Mouse (Mus musculus): ENCODE results near the gene Arid1a.
"Not testable (repeated sequence)": the region's sequence is repeated elsewhere in the genome, so short reads cannot be mapped to it uniquely, and the experiment has no call there.

Gene Arid1a

DNA sequence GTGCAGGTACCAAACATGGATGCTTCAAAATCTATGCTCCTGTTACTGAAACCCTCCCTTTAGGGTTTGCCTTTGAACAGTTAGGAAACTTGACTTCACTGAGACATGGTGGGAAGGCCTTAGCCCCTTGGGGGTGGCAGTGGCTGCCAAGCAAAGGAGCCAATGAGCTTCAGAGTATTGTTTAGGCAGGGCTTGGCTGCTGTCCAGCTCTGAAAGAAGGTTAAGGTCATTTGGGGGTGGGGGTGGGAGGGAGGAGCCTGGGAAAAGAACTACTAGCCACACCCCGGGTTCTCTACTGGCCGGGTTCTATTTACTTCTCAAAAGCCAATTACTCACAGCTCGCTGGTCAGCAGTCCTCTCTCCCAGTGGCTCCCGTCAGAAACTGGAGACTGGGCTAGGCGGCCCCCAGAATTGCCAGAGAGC is 81.0 kb downstream of the Arid1a start:
- DNase-seq (ENCODE audit: low read depth, low spot score), result no peak

DNA sequence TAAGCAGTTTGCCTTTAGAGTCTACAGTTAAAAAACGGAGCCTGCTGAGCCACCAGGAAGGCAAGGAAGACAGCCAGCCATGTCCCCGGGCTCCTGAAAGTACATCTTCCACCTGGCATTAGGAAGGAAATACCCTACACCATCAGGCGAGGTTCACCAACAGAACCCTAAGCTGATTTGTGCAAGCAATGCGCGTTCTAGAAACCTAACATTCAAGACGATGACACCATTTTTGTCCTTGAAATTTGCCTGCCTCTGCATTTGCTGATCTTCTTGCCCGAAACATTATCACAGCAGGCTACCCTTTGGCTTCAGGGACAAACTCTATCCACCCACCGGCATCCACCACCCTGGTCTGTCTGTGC is 82.3 kb downstream of the Arid1a start:
- no peak for DNase-seq (ENCODE audit: low read depth, low spot score)

DNA sequence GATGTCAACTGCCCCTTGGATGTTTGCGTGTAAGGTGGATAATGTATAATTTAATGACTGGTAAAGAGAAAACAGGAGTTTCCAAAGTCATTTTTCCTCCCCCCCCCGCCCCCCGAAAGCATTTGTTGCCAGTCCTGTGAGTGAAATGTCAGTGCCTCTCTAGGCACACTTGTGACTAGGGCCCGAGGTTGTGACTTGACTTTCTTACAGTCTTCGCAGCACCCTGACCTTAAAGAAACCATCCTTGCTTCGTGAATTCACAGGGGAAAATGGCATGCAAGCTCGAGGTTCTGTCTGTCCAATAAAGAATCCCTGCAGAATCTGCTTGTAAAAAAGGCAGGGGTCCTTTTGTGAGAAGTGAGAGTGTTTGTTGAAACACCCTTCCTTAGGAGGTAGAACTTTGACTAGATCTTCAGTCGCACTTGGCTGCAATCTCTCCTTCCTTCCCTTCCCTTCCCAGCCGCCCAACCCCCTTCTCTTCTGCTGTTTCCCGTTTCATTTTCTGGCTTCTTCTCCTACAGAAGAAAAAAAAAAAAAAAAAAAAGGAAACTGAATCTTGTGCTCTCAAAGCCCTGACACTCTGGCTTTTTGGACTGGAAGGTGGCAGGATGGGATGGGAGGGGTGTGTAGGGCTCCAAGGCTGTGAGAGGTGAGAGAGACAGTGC is 82.8 kb downstream of the Arid1a start:
- no peak for DNase-seq (ENCODE audit: low read depth, low spot score)

DNA sequence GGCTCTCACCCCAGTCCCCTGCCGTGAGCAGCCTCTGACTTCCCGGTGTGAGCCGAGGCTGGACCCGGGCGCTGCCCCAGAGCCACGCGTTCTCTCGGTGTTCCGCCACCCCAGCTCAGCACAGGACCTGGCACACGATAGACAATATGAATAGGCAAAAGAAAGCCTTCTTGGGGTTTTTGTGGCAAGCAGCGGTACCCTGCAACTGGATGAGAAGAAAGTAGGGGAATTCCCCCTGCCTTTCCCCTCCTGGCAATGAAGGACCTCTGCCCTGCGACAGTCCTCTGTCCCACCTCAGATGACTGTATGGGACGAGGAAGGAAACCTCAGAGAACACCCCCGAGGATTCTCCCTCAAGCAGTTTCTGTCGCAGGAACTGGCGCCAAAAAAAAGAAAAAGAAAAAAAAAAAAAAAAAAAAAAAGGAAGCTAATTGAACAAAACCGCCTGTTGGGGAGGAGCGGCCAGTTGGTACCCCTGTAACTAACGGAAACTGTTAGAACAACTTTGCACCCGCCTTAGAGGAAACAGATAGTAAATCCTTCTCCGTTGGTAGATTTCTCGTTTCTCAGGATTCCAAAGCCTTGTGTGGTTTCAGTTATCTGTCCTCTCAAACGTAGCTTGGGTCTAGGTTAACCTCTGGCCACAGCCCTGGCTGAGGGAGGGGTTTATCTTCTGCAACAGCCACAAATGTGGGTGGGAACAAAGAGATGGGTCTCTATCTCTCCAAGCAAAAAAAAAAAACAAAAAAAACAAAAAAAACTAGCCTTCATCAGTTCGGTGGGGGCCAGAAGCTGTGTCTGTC is 83.5 kb downstream of the Arid1a start:
- DNase-seq (ENCODE audit: low read depth, low spot score), result no peak

DNA sequence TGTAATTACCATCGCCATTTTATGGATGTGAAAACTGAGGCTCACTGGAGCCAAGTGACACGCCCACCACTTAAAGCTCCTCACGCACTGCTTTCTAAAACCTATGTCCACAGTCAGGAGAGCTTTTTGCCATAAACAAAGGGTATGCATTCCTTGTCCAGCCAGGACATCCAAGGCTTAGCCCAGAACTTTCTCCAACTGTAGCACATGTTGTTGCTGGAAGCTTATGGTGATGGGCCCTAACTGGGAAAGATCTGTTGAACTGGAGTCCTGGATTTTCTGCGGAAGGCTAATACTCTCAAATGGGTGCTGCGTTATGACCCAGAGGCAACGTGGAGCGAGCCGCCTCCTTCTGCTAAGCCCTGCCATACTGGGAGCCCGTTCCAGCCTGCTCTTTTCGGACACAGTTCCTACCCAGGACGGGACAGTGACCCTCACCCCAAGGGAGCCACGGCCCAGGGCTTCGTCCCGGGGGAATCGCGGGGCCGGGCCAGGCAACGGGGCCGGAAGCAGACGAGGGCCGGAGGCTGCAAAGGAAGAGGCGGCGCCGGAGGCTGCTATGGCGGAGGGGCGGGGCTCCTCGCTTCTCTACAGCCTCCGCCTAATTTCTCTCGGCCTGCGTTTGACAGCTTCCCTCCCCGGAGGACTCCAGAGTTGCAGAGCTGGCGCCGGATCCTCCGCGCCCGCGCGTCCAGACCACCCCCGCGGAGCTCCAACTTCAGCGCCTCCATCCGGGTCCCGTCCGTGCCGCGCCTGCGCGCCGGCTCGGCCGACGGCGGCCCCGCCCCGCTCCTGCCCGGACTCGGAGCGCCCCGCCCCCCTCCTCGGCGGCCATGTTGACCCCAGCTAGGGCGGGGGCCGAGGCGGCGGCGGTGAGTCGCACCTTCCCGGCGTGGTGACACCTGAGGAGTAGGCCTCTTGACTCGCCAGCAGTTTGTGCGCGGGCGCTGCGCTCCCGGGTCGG is 84.4 kb downstream of the Arid1a start, which contains the start of gene Pigv:
TSS of gene Pigv (minus strand) at position 767 of the 964 bp plus-strand sequence.
- DNase-seq (ENCODE audit: low read depth, low spot score), result peak; percentile 86

DNA sequence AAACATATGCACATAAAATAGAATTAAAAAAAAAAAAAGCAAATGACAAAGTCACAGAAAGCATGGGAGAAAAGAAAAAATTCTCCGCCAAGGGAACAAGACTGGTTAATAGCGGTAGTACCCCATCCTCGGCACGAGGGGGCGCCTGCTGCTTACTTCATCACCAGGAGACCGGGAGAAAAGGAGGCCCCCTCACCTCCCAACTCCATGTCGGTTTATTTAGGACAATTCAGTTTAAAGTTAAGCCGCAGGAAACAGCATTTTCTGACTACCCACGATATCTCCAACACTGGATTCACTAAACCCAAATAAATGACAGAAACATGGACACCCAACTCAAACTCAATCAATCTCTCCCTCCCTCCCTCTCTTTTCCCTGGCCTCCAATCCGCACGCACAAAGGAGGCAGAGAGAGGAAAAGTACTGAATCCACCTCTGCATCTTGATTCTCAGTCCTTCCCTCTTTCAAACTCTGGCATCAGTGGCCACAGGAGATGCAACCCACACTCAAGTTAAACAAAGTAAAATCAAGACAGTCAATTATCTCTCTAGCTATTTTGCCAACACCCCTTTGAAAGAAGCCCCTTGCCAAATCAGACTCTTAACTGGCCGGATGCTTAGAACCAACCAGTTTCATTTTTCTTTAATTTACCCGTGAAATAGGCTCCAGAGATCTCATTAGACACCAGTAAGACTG is 85.2 kb downstream of the Arid1a start:
- DNase-seq (ENCODE audit: low read depth, low spot score), result peak; percentile 65

DNA sequence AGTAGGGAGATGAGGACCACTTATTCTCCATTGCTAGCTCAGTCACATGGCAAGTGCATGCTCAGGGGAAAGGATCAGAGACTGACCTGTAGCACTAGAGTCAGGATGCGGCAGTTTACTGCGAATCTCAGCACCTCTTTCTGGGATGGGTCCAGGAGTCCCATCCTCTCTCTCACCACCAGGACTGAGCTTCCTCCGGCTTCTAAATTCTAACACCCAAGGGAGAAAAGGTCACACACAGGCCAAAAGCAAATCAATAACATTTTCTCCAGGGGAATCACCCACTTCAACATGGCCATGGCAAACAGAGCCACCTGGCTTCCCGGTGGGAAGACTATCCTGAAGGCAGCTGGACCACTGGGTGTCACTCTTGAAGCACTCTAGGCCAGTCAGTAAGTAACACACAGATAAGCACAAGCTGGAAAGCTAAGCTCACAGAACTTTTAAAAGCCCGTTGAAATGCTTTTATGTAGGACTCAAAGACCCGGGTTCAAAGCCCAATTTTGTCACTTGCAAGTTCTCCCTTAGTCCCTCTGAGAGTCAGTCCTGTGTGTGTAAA is 86.8 kb downstream of the Arid1a start:
- no peak for DNase-seq (ENCODE audit: low read depth, low spot score)

DNA sequence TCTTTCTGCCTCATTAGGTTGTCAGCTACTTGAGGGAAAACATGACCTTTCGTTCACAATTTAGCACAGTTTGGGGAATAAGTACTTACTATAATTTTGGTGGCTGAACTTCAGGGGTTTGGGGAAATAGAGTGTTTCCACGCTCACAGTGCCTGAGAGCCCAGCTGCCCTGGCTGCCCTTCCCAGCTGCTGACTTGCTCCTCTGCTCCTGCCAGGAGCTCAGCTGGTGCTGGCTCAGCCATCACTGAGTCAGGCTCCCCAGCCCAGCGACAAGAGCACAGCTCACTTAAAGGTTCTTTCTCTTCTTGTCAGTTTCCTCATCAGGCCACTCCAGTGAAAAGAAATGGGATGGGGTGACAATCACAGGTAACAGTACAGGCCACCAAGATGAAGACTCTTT is 88.0 kb downstream of the Arid1a start:
- DNase-seq (ENCODE audit: low read depth, low spot score), result no peak

DNA sequence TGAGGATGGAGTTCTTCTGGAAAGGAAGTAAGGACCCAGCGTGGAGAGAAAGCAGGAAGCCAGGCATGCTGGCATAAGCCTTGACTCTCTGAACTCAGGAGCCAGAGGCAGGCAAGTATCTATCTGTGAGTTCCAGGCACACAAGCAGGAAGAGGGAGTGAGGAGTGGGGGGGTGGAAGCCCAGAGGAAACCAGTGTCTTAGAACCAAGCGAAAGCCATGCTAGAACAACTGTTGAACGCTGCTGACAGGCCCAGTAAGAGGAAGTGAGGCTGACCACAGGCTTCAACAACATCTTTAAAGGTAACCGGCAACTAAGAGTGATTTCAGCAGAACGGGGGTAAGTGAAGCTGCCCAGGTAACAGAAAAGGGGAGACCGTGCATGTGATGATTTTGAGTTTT is 90.4 kb downstream of the Arid1a start:
- DNase-seq (ENCODE audit: low read depth, low spot score), result no peak

DNA sequence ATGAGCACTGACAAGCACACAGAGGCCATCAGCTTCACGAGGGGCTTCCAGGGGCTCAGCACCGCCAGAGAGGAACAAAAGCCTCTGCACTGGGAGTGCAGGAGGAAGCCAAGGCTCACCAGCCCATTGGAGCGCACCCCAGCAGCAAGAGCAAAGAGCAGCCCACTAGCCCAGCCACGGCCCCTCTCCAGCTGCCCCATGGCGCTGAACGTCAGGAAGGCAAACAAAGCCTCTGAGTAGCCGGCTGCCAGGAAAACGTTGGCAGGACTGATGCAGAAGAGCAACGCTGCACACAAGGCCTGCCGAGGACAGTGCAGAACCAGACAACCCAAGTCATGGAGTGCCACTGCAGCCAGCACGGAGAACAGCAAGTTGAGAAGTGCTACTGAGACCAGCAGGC is 91.5 kb downstream of the Arid1a start:
- no peak for DNase-seq (ENCODE audit: low read depth, low spot score)

DNA sequence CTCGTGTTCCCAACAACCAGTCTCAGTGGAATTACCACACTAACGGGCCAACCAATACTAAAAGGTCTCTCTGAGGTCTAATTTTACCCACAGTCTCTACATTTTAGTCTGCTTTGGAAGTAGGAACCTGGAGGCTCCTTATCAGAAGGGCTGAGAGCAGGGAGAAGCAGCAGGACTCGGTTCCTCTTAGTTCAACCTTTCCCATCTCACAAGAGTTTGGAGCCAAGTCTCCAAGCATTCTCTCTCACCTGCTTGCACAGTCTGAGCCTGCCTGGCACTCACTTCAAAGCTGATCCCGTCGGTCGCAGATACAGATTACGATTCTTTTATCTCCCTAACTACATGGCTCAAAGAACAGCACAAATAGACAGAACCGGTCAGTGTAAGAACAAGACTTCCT is 93.6 kb downstream of the Arid1a start:
- no peak for DNase-seq (ENCODE audit: low read depth, low spot score)

DNA sequence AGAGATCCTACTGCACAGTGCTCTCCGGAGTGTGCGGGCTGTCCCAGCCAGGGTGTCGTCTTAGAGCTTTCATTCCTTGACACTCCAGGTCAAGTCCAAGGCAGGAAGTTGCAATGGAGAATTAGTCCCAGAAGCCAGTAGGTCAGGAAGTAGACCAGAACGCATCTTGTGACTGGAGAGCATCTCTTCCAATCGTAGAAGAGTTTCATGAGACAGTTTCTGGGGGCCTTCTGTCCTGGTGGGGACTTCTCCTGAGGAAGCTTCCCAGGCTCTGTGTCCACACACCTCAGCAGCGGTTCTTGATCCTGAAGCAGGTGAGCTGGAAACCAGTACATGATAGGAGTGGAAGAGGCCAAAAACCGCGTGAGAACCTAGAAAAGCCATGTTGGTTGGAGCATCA is 94.1 kb downstream of the Arid1a start:
- DNase-seq (ENCODE audit: low read depth, low spot score), result no peak

DNA sequence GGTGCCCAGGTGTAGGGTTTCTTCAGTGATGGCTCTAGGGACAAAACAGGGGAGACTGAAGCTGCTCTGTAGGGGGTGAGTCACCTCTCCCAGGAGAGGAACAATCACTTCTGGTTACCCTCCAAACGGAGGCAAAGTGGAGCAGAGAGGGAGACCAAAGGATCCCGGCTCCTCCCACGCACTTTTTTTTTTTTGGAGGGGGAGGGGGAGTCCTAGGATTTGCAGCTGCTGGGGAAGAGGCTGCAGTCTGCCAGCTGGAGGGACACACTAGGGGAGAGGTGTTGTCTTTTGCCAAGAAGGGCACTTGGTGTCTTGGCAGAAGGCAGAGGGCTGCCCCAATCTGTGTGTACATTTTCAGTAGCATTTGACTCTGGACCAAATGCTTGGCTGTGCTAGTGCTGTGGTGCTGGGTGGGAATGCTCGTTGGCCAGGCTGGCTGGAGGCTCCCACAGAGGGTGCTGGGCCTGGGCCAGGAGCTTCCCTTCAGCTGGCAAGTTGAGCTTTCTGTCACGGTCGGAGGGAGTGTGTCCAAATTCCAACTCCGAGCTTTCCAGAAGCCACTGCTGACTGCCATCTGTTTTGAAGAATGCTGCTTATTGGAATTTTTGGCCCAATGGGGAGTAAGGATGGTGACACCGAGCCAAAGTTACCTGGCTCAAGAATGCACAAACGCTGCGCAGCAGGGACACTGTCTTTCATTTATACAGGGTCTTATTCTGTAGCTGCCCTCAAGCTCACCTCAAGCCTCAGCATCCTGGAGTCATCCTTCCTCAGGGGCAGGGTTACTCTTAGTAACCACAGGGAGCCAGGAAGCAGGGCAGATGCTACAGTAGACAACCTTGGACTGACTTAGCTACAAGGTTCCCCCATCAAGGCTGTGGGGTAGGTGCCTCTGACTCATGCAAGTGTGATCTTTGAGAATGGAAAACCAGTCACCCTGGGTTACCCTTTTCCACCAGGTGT is 96.1 kb downstream of the Arid1a start:
- peak; percentile 62 for DNase-seq (ENCODE audit: low read depth, low spot score)

DNA sequence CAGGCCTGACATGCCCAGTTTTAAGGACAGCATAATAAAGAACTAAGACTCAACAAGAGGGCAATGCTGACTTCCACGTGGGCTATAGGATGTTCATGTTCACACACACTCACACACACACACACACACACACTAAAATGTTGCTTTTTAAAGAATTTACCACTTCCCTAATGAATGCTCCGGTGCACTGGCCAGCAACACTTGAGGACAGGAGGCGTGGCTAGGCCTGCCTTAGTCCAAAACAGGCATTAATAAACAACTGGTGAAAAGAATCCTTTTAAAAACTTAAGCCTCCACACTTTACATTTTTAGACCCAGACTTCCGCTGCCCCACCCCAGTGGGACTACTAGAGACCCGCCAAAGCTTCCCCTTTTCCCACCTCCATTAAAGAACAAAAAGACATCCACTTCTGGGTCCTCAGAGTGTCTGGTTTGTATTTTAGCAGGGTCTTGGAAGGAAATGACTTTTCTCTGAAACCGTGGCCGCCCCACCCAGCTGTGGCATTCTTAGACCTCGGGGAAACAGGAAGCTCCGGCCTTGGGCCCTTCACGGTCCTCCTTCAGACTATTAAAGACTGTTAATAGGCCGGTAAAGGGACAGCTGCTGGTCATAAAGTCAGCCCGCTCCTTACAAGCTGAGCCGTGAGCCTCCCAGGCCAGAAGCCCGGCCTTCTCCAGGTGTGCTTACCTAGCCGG is 96.9 kb downstream of the Arid1a start:
- DNase-seq (ENCODE audit: low read depth, low spot score), result no peak

DNA sequence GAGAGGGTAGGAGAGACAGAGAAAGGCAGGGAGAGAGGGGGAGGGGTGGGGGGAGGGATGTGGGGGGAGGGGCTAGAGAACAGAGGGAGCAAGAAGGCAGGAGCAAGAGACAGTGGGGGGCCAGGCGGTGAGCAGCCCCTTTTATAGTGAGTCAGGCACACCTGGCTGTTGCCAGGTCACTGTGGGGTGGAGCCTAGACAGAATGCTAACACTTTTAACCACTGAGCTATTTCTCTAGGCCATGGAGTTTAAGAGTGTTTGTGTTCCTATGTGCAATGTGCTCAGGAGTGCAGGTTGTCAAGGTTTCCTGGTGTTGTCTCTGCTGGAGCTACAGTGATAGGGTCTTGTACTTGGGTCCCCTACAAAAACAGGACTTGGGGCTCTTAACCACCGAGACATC is 97.8 kb downstream of the Arid1a start:
- DNase-seq (ENCODE audit: low read depth, low spot score), result no peak

DNA sequence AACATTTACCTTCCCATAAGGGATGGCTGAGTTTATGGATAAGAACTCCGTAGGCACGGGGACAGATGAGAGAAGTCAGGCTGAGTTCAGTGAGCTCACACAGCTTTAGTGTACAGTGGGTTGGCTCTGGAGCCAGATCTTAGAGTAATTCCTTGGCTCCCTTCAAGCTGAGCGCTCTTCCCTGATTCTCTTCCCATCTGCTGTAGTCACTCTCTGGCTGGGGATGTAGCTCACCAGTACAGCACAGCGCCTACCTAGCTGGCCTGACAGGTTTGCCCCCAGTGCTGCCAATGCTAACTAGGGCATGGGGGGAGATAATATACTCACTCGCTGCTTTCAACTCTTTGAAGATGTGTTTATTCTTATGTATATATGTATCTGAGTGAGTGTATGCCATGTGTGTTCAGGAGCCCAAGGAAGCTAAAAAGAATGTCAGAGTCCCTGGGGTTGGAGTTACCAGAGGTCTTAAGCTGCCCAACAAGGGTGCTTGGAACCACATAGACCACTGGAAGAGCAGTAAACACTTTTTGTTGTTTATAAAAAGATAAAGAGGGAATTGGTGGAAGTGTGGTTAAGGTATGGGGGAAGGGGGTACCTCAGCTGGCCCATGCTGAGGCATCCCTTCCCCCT is 98.6 kb downstream of the Arid1a start:
- DNase-seq (ENCODE audit: low read depth, low spot score), result no peak

DNA sequence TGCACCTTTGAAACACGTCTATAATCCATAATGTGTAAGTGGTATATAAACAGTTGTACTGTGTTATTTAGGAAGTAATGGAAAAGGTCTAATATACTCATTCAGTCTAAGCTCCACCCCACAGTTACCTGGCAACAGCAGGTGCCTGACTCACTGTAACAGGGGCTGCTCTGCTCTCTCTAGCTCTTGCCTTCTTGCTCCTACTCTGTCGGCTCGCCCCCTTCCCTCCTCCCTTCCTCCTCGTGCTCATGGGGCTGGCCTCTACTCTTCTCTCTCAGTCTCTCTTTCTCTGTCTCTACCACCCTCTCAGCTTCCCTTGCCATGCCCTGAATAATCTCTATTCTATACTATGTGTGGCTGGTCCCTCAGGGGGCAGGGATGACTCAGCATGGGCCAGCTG is 99.6 kb downstream of the Arid1a start:
- no peak for DNase-seq (ENCODE audit: low read depth, low spot score)

DNA sequence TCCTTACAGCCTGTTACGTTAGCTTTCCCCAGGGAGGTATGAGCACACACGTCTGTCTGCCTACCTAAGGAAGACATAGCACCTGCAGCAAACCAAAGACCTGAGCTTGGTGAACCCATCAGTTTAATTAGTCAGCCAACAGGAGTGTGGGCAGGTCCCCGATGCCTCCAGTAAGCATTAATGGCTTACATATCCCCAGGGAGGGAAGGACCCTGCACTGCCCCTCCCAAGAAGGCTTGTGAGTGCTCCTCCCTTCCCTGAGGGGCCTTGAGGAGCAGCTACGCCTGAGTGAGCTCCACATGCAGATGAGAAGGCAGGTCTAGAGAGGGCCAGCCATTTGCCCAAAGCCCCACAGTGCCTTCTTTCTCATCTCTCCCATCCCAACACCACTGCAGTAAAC is 100.3 kb downstream of the Arid1a start:
- DNase-seq (ENCODE audit: low read depth, low spot score), result no peak

DNA sequence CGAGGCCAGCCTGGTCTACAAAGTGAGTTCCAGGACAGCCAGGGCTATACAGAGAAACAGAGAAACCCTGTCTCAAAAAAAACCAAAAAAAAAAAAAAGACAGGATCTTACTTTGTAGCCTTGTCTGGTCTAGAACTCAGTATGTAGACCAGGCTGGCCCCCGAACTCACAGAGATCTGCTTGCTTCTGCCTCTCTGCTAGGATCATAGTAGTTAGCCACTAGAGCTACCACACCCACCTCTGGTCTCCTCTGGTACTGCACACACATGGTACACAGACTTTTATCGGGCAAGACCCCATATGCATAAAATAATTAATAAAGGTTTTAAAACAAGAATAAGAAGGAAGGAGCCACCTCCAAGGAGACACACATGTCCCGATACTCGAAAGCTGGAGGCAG is 102.5 kb downstream of the Arid1a start:
- DNase-seq (ENCODE audit: low read depth, low spot score), result not testable (repeated sequence)

Measured in telencephalon, adult 2 months (tissue).